Mouse (Mus musculus): ENCODE data around the gene Npw. TPM values are rescaled to one million over a fixed set of nuclear protein-coding genes. Genes with fewer than 3 reads are reported as not detected.

Npw gene
- polyA plus RNA-seq (2012; ENCODE audit: low replicate concordance) = 0.36 and 0.52 TPM in 2 replicates

DNA sequence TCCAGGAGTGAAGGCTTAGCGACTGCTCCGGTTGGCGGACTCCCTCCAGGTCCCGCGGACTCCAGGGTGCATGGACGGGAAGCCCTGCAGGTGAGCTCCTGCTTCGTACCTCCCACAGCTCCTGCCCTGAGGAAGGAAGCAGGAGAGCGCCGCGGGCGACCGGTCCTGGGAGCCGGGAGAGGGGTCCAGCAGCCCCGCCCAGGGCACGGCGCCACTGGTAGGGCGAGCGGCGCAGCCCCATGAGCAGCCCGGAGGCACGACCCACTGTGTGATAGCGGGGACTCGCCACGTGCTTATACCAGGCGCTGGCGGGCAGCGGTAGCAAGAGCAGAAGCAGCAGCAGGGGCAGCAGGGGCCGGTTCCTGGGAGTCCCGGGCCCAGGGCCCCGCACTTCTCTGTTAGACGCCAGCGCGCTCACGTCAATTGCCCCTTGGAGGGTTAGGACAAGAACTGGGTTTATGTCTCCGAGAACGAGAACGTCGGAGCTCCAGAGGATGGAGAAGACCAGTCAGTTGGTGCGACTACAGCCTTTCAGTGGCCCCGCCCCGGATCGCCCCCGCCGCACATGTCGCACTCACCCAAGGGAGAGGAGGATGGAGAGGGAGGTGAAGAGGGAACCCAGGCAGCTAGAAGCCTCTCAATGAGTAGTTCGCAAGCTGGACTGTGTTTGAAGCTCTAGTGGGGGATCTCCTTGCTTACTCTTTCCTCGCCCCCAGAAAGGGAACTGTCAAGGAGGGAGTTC, at the start of gene Npw:
Gene Npw (minus strand): TSS at position 441 of the 742 bp plus-strand sequence.

DNA sequence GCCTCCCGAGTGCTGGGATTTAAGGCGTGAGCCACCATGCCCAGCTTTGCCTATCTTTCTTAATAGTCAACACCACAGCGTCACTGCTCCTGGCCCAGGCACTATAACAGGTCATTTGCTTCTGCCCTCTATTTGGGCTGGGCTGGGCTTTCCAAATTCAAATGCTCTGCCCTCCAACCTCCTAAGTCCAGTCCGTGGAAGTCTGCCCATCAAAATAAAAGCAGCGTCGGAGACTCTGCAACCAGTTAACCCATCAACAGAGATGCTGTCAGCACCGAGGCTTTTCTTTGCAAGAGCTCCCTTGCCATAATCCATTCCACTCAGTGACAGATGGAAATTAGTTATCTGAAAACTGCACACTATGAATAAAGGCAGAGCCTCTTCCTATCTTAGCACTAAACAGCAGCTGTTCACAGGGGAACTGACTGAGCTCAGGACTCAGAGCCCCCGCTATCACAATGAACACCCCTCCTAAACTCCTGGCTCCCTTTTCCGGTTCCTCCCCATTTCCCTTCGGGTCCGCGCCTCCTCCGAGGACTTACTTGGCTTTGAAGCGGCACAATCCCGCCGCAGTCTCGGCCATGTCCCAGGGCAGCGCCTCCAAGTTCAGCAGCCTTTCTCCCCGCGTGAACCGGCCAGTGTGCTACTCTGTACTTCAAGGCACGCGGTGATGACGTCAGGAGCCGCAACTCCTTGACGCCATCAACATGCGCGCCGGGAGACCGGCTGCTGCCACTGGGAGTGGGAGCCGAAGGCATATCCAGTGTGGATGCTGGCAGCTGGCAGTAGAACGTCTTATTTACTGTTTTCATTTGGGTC, 48.9 kb upstream of the Npw start, which contains the start of gene Tbl3:
Gene Tbl3 (minus strand): TSS at position 679 of the 819 bp plus-strand sequence.

DNA sequence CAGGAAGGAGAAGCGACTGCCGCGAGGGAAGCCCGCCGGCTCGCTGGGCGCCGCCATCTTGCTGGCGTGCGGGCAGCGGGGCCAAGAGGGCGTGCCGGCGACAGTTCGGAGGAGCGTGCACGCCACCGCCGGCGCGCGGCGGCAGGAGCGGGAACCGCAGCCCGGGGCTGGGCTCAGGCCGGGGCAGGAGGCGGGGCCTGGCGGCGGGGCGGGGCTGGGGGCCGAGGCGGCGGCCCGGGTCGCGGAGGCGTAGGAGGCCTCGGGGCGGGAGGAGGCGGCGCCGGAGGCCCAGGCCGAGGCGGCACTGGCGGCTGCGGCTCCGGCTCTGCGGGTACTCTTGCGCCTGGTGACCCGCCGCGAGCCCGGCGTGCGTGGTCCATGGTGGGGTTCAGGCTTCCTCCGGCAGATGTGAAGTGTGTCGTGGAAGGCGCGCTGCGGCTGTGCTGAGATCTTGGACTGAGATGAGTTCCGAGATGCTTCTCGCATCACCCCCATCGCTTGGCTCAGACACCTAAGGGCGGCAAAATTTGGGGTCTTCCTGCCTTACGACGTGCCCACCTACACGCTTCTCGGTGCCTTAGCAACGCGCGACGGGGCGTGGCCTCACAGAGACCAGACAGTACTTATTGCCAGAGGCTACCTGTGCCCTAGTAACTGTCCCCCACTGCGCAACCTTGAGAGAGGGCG, 37.9 kb upstream of the Npw start, which contains the start of the genes Gfer and Noxo1:
Gene Gfer (minus strand): TSS at position 146 of the 687 bp plus-strand sequence.
Gene Noxo1 (plus strand): TSS at position 224 of the 687 bp plus-strand sequence.

DNA sequence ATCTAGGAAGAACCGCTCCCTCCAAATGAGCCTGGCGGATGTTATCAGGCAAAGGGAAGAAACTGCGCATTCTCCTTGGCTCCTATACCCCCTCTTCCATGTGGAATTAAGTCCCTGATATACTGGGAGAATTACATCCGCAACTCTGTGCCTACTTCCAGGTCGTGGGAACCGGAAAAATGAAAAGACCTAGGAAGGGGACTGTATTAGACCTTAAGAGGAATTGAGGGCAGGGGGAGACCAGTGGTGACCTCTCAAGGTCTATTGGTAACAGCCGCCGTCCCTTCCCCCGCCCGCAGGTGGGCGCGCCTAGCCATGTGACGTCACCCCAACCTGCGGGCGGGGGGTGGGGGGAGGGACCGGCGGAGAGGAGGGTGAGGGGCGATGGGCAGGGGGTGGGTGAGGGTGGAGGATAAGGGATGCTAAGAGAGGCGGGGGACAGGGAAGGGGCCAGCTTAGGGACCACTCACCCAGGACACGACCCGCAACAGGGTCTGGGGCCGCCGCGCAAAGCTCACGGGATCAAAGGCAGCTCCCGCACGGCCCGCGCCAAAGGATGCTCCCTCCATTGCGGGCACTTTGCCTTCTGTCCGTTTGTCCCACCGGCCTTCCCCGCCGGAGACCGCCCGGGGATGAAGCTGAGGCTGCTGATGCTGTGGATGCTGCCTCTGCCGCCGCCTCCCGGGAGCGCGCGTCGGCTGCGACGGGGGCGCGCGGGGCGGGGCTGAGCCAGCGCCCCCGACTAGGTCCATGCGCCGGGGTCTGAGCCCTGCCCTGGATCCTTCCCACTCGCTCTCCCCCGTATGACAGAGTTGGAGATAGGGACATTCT, 31.2 kb upstream of the Npw start, which contains the start of gene Syngr3:
Gene Syngr3 (minus strand): TSS at position 705 of the 831 bp plus-strand sequence.

DNA sequence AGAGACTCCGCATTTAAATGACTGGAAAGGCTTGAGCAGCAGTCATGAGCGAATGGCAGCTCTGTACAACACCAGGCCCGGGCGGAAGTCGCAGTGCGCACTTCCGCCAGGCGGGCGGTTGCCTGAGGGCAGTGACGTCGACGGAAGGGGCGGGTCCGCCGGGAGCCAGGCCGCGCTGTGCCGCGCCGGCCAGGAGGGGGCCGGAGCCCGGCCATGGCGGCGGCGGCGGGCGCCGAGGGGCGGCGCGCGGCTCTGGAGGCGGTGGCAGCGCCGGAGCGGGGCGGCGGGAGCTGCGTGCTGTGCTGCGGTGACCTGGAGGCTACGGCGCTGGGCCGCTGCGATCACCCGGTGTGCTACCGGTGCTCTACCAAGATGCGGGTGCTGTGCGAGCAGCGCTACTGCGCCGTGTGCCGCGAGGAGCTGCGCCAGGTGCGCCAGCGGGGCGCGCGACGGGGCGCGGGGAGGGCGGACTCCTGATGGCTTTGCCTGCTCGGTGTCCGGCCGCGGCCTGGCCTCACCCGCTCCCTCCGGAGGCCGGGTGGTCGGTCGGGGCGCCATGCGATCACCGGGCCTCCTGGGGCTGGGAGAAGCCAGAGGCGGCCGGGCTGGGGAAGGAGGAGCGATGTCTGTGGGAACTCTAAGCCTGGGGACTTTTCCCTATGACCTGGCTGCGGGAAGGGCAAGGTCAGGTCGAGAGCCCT, 11.4 kb upstream of the Npw start, which contains the start of gene Zfp598:
Gene Zfp598 (plus strand): TSS at position 143 of the 701 bp plus-strand sequence.

DNA sequence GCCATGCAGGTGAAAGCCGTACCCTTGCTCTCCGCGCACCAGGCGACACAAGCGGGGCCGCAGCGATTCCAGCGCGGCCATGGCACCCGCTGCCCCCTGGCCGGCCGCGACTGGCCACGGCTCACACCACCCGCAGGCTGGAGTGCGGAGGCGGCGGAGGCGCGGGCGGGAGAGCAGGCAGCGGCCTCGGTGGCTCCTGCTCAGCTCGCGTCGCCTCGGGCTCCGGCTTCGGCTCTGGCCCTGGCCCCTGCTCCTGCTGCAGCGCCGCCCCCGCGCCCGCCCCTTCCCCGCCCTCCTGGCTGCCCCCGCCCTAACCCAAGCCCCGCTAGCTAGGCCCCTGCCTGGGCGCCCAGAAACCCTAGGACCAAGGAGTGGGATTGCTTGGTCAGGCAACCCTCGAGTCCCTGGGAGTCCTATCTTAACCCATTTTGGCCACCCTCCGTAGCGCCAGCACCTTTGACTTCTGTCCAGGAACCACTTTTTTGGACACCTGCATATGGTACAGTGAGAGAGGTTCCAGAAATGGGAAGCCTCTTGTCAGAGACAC, 8.1 kb downstream of the Npw start, which contains the start of gene Slc9a3r2:
Gene Slc9a3r2 (minus strand): TSS at position 258 of the 547 bp plus-strand sequence.

DNA sequence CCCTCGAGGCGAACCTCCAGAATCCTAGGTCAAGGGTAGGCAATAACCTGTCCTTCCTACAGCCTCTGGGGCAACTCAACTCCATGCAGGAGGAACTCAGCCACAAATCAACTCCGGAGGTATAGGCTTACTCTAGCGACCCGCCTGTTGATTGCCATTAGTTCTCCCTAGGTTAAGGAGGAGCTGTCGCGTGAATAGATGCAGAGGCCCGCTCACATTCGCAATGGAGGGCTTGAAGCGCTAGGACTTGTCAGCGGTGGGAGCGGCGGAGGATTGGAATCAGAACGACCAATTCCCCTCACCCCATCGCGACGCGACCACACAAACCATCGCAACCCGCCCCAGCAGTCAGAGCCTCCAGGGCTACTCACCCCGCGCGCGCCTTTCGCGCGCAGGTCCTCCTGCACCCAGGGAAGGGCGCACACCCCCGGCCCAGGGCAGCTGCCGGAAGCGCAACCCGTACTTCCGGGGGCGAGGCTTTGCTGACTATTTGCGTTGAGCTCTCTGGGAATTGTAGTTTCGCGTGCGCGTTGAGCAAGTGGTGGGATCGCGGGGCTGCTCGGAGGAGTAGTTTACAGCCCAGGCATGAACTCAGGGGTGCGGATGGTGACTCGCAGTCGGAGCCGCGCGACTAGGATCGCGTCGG, 26.0 kb downstream of the Npw start, which contains the start of the genes Tsc2 and Nthl1:
Gene Tsc2 (minus strand): TSS at position 464 of the 646 bp plus-strand sequence.
Gene Nthl1 (plus strand): TSS at position 514 of the 646 bp plus-strand sequence.

Other genes starting within 250 kb of the Npw start
- 102 and 132 TPM in 2 replicates for gene Rnps1, start 243.9 kb downstream of the Npw start, polyA plus RNA-seq (2012; ENCODE audit: low replicate concordance)
- 29.8 and 42.0 TPM in 2 replicates for gene Eci1, start 231.8 kb downstream of the Npw start, polyA plus RNA-seq (2012; ENCODE audit: low replicate concordance)
- 0.31 and 0.68 TPM in 2 replicates for gene Dnase1l2, start 215.4 kb downstream of the Npw start, polyA plus RNA-seq (2012; ENCODE audit: low replicate concordance)
- 32.1 and 40.4 TPM in 2 replicates for gene E4f1, start 188.1 kb downstream of the Npw start, polyA plus RNA-seq (2012; ENCODE audit: low replicate concordance)
- gene Pgp, start 188.1 kb downstream of the Npw start, polyA plus RNA-seq (2012; ENCODE audit: low replicate concordance) = 27.9 and 34.1 TPM in 2 replicates
- 0.24 and 0.74 TPM in 2 replicates for gene Bricd5, start 184.6 kb downstream of the Npw start, polyA plus RNA-seq (2012; ENCODE audit: low replicate concordance)
- 5.3 and 8.0 TPM in 2 replicates for gene Mlst8, start 179.4 kb downstream of the Npw start, polyA plus RNA-seq (2012; ENCODE audit: low replicate concordance)
- 0.02 and 0.07 TPM in 2 replicates for gene Caskin1, start 169.9 kb downstream of the Npw start, polyA plus RNA-seq (2012; ENCODE audit: low replicate concordance)
- gene Traf7, start 130.5 kb downstream of the Npw start, polyA plus RNA-seq (2012; ENCODE audit: low replicate concordance) = 156 and 190 TPM in 2 replicates
- 0.76 and 1.9 TPM in 2 replicates for gene Rab26, start 124.2 kb downstream of the Npw start, polyA plus RNA-seq (2012; ENCODE audit: low replicate concordance)
- gene Pkd1, start 108.6 kb downstream of the Npw start, polyA plus RNA-seq (2012; ENCODE audit: low replicate concordance) = 24.7 and 24.9 TPM in 2 replicates
- 37.6 and 45.7 TPM in 2 replicates for gene Tsc2, start 25.8 kb downstream of the Npw start, polyA plus RNA-seq (2012; ENCODE audit: low replicate concordance)
- 3.8 and 6.9 TPM in 2 replicates for gene Nthl1, start 25.8 kb downstream of the Npw start, polyA plus RNA-seq (2012; ENCODE audit: low replicate concordance)
- 3.8 and 6.4 TPM in 2 replicates for gene Slc9a3r2, start 8.1 kb downstream of the Npw start, polyA plus RNA-seq (2012; ENCODE audit: low replicate concordance)
- gene Zfp598, start 11.2 kb upstream of the Npw start, polyA plus RNA-seq (2012; ENCODE audit: low replicate concordance) = 56.2 and 93.5 TPM in 2 replicates
- gene Syngr3, start 31.5 kb upstream of the Npw start, polyA plus RNA-seq (2012; ENCODE audit: low replicate concordance) = 0.15 and 0.24 TPM in 2 replicates
- 52.3 and 54.6 TPM in 2 replicates for gene Gfer, start 37.7 kb upstream of the Npw start, polyA plus RNA-seq (2012; ENCODE audit: low replicate concordance)
- gene Noxo1, start 37.8 kb upstream of the Npw start, polyA plus RNA-seq (2012; ENCODE audit: low replicate concordance) = 5.9 and 10.3 TPM in 2 replicates
- gene Tbl3, start 49.2 kb upstream of the Npw start, polyA plus RNA-seq (2012; ENCODE audit: low replicate concordance) = 8.7 and 12.3 TPM in 2 replicates
- gene Rnf151, start 59.6 kb upstream of the Npw start, polyA plus RNA-seq (2012; ENCODE audit: low replicate concordance) = 0.16 and 0.36 TPM in 2 replicates
- 42.1 and 88.6 TPM in 2 replicates for gene Rps2, start 59.7 kb upstream of the Npw start, polyA plus RNA-seq (2012; ENCODE audit: low replicate concordance)
- gene Ndufb10, start 66.0 kb upstream of the Npw start, polyA plus RNA-seq (2012; ENCODE audit: low replicate concordance) = 220 and 325 TPM in 2 replicates
- gene Rpl3l, start 69.4 kb upstream of the Npw start, polyA plus RNA-seq (2012; ENCODE audit: low replicate concordance) = 0.31 and 0.38 TPM in 2 replicates
- gene Msrb1, start 78.2 kb upstream of the Npw start, polyA plus RNA-seq (2012; ENCODE audit: low replicate concordance) = 43.6 and 56.0 TPM in 2 replicates
- gene Hs3st6, start 94.5 kb upstream of the Npw start, polyA plus RNA-seq (2012; ENCODE audit: low replicate concordance) = 0.94 and 2.2 TPM in 2 replicates
- not detected in 2 replicates for gene Meiob, start 145.8 kb upstream of the Npw start, polyA plus RNA-seq (2012; ENCODE audit: low replicate concordance)
- 27.6 and 69.0 TPM in 2 replicates for gene Hagh, start 181.7 kb upstream of the Npw start, polyA plus RNA-seq (2012; ENCODE audit: low replicate concordance)
- gene Fahd1, start 191.9 kb upstream of the Npw start, polyA plus RNA-seq (2012; ENCODE audit: low replicate concordance) = 2.7 and 6.5 TPM in 2 replicates
- gene Igfals, start 207.5 kb upstream of the Npw start, polyA plus RNA-seq (2012; ENCODE audit: low replicate concordance) = 0.12 TPM in 1 of 2 replicates, not detected in the other
- 10.4 and 58.7 TPM in 2 replicates for gene Nubp2, start 227.9 kb upstream of the Npw start, polyA plus RNA-seq (2012; ENCODE audit: low replicate concordance)
- 44.2 and 49.9 TPM in 2 replicates for gene Spsb3, start 228.2 kb upstream of the Npw start, polyA plus RNA-seq (2012; ENCODE audit: low replicate concordance)
- 20.3 and 41.1 TPM in 2 replicates for gene Eme2, start 236.6 kb upstream of the Npw start, polyA plus RNA-seq (2012; ENCODE audit: low replicate concordance)
- gene Mrps34, start 236.7 kb upstream of the Npw start, polyA plus RNA-seq (2012; ENCODE audit: low replicate concordance) = 40.1 and 50.8 TPM in 2 replicates
- gene Nme3, start 238.0 kb upstream of the Npw start, polyA plus RNA-seq (2012; ENCODE audit: low replicate concordance) = 19.9 and 39.7 TPM in 2 replicates